Mouse (Mus musculus) MEL (cell line): ENCODE measurements at regions not wholly inside any gene's neighbourhood (a gene's known extent, or its start where the extent isn't known, plus 50 kb on each side); places are given as distances from the start of the nearest gene placed in this dataset.

Source experiments
- DNase-seq: peaks from one replicate; pipeline ENCODE4 v3.0.0; 2011; ENCODE audit warnings: low read depth, low spot score
- H3K27ac ChIP-seq: 2 replicates; pipeline ENCODE4 v1.5.1; 2012; ENCODE audit warnings: low read depth, mild to moderate bottlenecking, control low read depth, low read length, moderate library complexity; ENCODE audit not compliant: control insufficient read depth
- H3K27me3 ChIP-seq, 2 experiments: fragments of 150-350 bp in 1 of 2; sonication (generic) in 1 of 2; 2 replicates each; pipeline ENCODE4 v1.6.1; 2012; ENCODE audit warnings: low read length in 2 of 2, mild to moderate bottlenecking in 2 of 2, improper control_type of control experiment in 1 of 2, moderate library complexity in 1 of 2; ENCODE audit not compliant: insufficient read depth in 2 of 2, control insufficient read depth in 1 of 2
- H3K36me3 ChIP-seq, 2 experiments: 2 replicates each; pipeline ENCODE4 v1.6.1; 2012 to 2014; ENCODE audit warnings: low read length in 2 of 2, improper control_type of control experiment in 1 of 2, inconsistent platforms in 1 of 2, mild to moderate bottlenecking in 1 of 2; ENCODE audit not compliant: insufficient read depth in 2 of 2, control insufficient read depth in 1 of 2
- H3K4me1 ChIP-seq, 2 experiments: fragments of 150-350 bp in 1 of 2; sonication (generic) in 1 of 2; 2 replicates each; pipeline ENCODE4 v1.6.1; 2012; ENCODE audit warnings: low read length in 2 of 2, improper control_type of control experiment in 1 of 2, mild to moderate bottlenecking in 1 of 2; ENCODE audit not compliant: insufficient read depth in 2 of 2, control insufficient read depth in 1 of 2
- H3K4me3 ChIP-seq, 2 experiments: fragments of 150-350 bp in 1 of 2; sonication (generic) in 1 of 2; 2 replicates each; pipeline ENCODE4 v1.5.1; 2012; ENCODE audit warnings: low read depth in 2 of 2, low read length in 2 of 2, mild to moderate bottlenecking in 2 of 2, moderate library complexity in 2 of 2, control low read depth in 1 of 2, improper control_type of control experiment in 1 of 2; ENCODE audit not compliant: control insufficient read depth in 1 of 2, insufficient read depth in 1 of 2
- H3K79me2 ChIP-seq: 2 replicates; pipeline ENCODE4 v1.6.1; 2012; ENCODE audit warnings: mild to moderate bottlenecking, low read length, moderate library complexity; ENCODE audit not compliant: control insufficient read depth, poor library complexity, insufficient read depth
- H3K9ac ChIP-seq: 2 replicates; pipeline ENCODE4 v1.6.1; 2012; ENCODE audit warnings: low read depth, mild to moderate bottlenecking, control low read depth, low read length, moderate library complexity; ENCODE audit not compliant: control insufficient read depth, poor library complexity, severe bottlenecking
- H3K9me3 ChIP-seq: fragments of 150-350 bp; sonication (generic); replicated peaks from 2 replicates; pipeline ENCODE4 v1.6.1; 2012; ENCODE audit warnings: mild to moderate bottlenecking, low read length, improper control_type of control experiment, moderate library complexity; ENCODE audit not compliant: insufficient read depth
- CHD1 ChIP-seq: IDR thresholded peaks from 2 replicates; pipeline ENCODE4 v1.6.1; 2012; ENCODE audit warnings: low read depth, mild to moderate bottlenecking, inconsistent platforms, low read length, improper control_type of control experiment
- CHD2 ChIP-seq: IDR thresholded peaks from 2 replicates; pipeline ENCODE4 v1.6.1; 2011; ENCODE audit warnings: low read length, improper control_type of control experiment
- ELF1 ChIP-seq: IDR thresholded peaks from 2 replicates; pipeline ENCODE4 v1.6.1; 2014; ENCODE audit warnings: low read depth, mild to moderate bottlenecking, inconsistent platforms, low read length, improper control_type of control experiment, moderate library complexity
- ETS1 ChIP-seq: IDR thresholded peaks from 2 replicates; pipeline ENCODE4 v1.6.1; 2012; ENCODE audit warnings: low read depth, mild to moderate bottlenecking, inconsistent platforms, low read length, improper control_type of control experiment, moderate library complexity
- GABPA ChIP-seq: IDR thresholded peaks from 2 replicates; pipeline ENCODE4 v1.6.1; 2012; ENCODE audit warnings: low read depth, mild to moderate bottlenecking, inconsistent platforms, low read length, improper control_type of control experiment, moderate library complexity
- GATA1 ChIP-seq: IDR thresholded peaks from 2 replicates; pipeline ENCODE4 v1.6.1; 2011; ENCODE audit warnings: low read depth, low read length, improper control_type of control experiment
- JUND ChIP-seq: IDR thresholded peaks from 2 replicates; pipeline ENCODE4 v1.6.1; 2011; ENCODE audit warnings: low read depth, mild to moderate bottlenecking, improper control_type of control experiment, low read length
- KAT2A ChIP-seq: conservative IDR thresholded peaks from 2 replicates; pipeline ENCODE4 v1.6.1; 2012; ENCODE audit warnings: low read depth, low read length, improper control_type of control experiment, inconsistent platforms
- MAFK ChIP-seq: IDR thresholded peaks from 2 replicates; pipeline ENCODE4 v1.6.1; 2011; ENCODE audit warnings: low read depth, mild to moderate bottlenecking, low read length, improper control_type of control experiment, borderline replicate concordance
- MAX ChIP-seq: IDR thresholded peaks from 2 replicates; pipeline ENCODE4 v1.6.1; 2011; ENCODE audit warnings: low read length, improper control_type of control experiment
- MAZ ChIP-seq: IDR thresholded peaks from 2 replicates; pipeline ENCODE4 v1.6.1; 2012; ENCODE audit warnings: low read depth, mild to moderate bottlenecking, inconsistent platforms, low read length, improper control_type of control experiment
- MXI1 ChIP-seq: IDR thresholded peaks from 2 replicates; pipeline ENCODE4 v1.6.1; 2011; ENCODE audit warnings: mild to moderate bottlenecking, low read depth, low read length, improper control_type of control experiment
- MYB ChIP-seq: IDR thresholded peaks from 2 replicates; pipeline ENCODE4 v1.6.1; 2011; ENCODE audit warnings: mild to moderate bottlenecking, low read depth, low read length, improper control_type of control experiment
- MYC ChIP-seq: IDR thresholded peaks from 2 replicates; pipeline ENCODE4 v1.6.1; 2011; ENCODE audit warnings: low read depth, mild to moderate bottlenecking, low read length, improper control_type of control experiment, moderate library complexity
- NELFE ChIP-seq: IDR thresholded peaks from 2 replicates; pipeline ENCODE4 v1.6.1; 2011; ENCODE audit warnings: low read depth, low read length, improper control_type of control experiment
- NRF1 ChIP-seq: IDR thresholded peaks from 2 replicates; pipeline ENCODE4 v1.6.1; 2014; ENCODE audit warnings: low read depth, mild to moderate bottlenecking, inconsistent platforms, low read length, improper control_type of control experiment, moderate library complexity; ENCODE audit not compliant: poor library complexity, insufficient read depth, severe bottlenecking
- RCOR1 ChIP-seq: IDR thresholded peaks from 2 replicates; pipeline ENCODE4 v1.6.1; 2012; ENCODE audit warnings: low read depth, mild to moderate bottlenecking, inconsistent platforms, low read length, improper control_type of control experiment
- SIN3A ChIP-seq: IDR thresholded peaks from 2 replicates; pipeline ENCODE4 v1.6.1; 2012; ENCODE audit warnings: low read length, improper control_type of control experiment, inconsistent platforms
- TAL1 ChIP-seq: IDR thresholded peaks from 2 replicates; pipeline ENCODE4 v1.6.1; 2012; ENCODE audit warnings: mild to moderate bottlenecking, inconsistent platforms, low read length, moderate library complexity, mixed read lengths
- TBP ChIP-seq: IDR thresholded peaks from 2 replicates; pipeline ENCODE4 v1.8.0; 2011; ENCODE audit warnings: low read depth, low read length, improper control_type of control experiment
- TCF12 ChIP-seq: IDR thresholded peaks from 2 replicates; pipeline ENCODE4 v1.6.1; 2014; ENCODE audit warnings: low read depth, mild to moderate bottlenecking, inconsistent platforms, low read length, improper control_type of control experiment, moderate library complexity
- USF1 ChIP-seq: IDR thresholded peaks from 2 replicates; pipeline ENCODE4 v1.6.1; 2014; ENCODE audit warnings: low read depth, mild to moderate bottlenecking, inconsistent platforms, low read length, improper control_type of control experiment, moderate library complexity
- USF2 ChIP-seq, 2 experiments: IDR thresholded peaks; 2 replicates each; pipeline ENCODE4 v1.6.1; 2011 to 2012; ENCODE audit warnings: improper control_type of control experiment in 2 of 2, low read length in 2 of 2, borderline replicate concordance in 1 of 2, inconsistent platforms in 1 of 2, low read depth in 1 of 2, mild to moderate bottlenecking in 1 of 2; ENCODE audit not compliant: insufficient read depth in 1 of 2

- no peak overlapping the region for H3K9ac ChIP-seq
- H3K27me3 ChIP-seq, result no peaks in the 10 kb centered on the region
- no peaks in the 10 kb centered on the region for H3K9me3 ChIP-seq
- TF ChIP-seq CHD2 (no peak), KAT2A (no peak), USF2 (IDR thresholded peaks at IDR 0.05; ENCODE audit: borderline replicate concordance in 1 of 2, insufficient read depth in 1 of 2, low read depth in 1 of 2, low read length in 2 of 2) (no peak), MXI1 (no peak), TBP (no peak), MYB (no peak), JUND (no peak), GATA1 (no peak), RCOR1 (no peak), ETS1 (no peak), USF1 (no peak), ELF1 (no peak), MAZ (no peak), TCF12 (no peak), MAX (no peak), MAFK (no peak), TAL1 (no peak), NRF1 (no peak), CHD1 (no peak), MYC (no peak)
- H3K27ac ChIP-seq, result no peak overlapping the region
- H3K36me3 ChIP-seq, result no peaks in the 10 kb centered on the region
- no peak overlapping the region for H3K4me3 ChIP-seq
- no peaks in the 10 kb centered on the region for H3K4me1 ChIP-seq
- DNase-seq, result no peak
- H3K79me2 ChIP-seq, result no peaks in the 10 kb centered on the region
These were observed 1174.8 kb upstream of the Tenm4 start for GRCm38 (mm10) chr7:94996258-94996657.

- Histone ChIP-seq H3K79me2 (no peaks in the 10 kb centered on the region), H3K27me3 (no peaks in the 10 kb centered on the region), H3K9ac (no peak overlapping the region), H3K9me3 (no peaks in the 10 kb centered on the region), H3K36me3 (no peaks in the 10 kb centered on the region), H3K27ac (no peak overlapping the region), H3K4me3 (no peak overlapping the region), H3K4me1 (no peaks in the 10 kb centered on the region)
- DNase-seq, result no peak
- no peak for TF ChIP-seq GATA1
- TF ChIP-seq NELFE, result no peak
- TF ChIP-seq TBP, result no peak
- TF ChIP-seq USF2 (IDR thresholded peaks at IDR 0.05; ENCODE audit: borderline replicate concordance in 1 of 2, insufficient read depth in 1 of 2, low read depth in 1 of 2, low read length in 2 of 2), result no peak
- TF ChIP-seq MYB, result no peak
- TF ChIP-seq GABPA, result no peak
- TF ChIP-seq SIN3A, result no peak
- no peak for TF ChIP-seq USF1
These were observed 1166.9 kb upstream of the Tenm4 start for GRCm38 (mm10) chr7:95004161-95004560.
